Mouse (Mus musculus) adrenal gland, postnatal 25 days (tissue): ENCODE data around the gene Uhrf2. TPM values are rescaled to one million over a fixed set of nuclear protein-coding genes. Genes with fewer than 3 reads are reported as not detected.

Experiments
- DNase-seq: peaks from one replicate; pipeline ENCODE4 v3.0.0; 2021; ENCODE audit warnings: mixed read lengths
- total RNA-seq: library from RNA; stranded (reverse); gene quantifications from 2 replicates; pipeline ENCODE4 v1.2.3, GENCODE M21; 2021

Uhrf2 gene
- total RNA-seq, 1 experiment from 2014 or later, result 48.1 TPM

DNA sequence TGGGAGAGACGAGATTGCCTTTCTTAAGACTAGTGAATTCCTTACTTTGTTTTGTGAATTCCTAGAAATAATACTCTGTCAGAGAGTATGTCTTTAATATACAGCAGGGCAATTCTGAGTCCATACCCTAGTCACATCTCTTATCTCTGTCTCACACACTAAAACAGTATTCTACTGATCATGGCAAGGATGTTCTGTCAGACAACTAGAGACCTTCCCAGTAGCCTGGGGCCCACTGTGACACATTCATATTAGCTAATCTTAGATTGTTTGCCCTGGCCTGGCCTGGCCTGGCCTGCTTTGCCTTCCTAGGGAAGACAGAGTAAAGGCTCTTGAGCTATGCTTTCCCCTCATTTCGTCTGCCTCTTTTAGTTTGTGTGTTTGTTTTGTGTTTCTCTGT, 20.3 kb downstream of the Uhrf2 start:
- no peak for DNase-seq

DNA sequence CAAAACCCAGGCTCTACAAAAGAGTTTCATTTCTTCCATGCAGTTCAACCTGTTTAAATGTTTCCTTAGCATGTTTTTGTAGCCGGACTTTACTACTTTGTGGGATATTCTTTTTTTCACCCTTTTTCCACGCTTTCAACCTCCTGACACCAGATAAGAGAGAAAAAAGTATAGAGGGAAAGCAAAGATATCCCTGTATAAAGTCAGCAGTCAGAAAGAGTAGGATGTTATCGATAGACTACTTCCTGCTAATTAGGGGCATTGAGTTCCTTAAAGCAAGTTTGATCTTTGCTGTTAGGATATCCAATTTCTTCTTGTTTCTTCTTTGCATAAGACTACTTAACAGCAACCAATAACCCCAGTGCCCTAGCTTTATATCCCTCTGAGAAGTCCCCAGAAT, 21.2 kb downstream of the Uhrf2 start:
- DNase-seq, result no peak

DNA sequence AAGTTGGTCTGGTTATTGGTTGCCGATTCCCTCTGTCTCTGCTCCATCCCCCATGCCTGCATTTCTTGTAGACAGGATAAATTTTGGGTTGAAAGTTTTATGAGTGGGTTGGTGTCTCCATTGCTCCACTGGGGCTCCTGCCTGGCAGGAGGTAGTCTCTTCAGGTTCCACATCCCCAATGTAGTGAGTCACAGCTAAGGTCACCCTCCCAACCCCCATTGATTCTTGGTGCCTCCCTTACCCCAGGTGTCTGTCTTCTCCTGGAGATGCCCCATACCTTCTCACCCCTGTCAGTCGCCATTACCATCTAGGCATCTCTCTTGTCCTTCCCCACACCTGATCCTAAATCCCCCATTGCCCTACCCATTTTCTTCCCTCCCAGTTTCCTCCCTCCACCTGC, 23.9 kb downstream of the Uhrf2 start:
- DNase-seq, result no peak

DNA sequence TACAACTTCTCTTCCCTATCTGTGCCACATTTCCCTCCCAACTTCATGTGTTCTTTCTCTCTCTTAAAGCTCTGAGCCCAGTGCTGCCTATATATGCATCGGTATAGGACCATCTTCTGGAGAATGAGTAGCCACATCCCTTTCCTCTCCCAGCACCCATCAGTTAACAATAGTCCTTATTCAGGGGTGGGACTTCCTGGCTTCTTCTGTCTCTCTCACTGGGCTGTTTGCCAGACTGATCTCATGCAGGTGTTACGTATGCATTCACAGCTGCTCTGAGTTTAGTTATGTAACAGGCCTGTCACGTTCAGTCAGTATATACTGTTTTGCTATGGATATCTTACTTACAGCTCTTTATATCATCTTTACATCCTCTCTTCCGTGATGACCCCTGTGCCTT, 35.5 kb downstream of the Uhrf2 start:
- DNase-seq, result no peak

DNA sequence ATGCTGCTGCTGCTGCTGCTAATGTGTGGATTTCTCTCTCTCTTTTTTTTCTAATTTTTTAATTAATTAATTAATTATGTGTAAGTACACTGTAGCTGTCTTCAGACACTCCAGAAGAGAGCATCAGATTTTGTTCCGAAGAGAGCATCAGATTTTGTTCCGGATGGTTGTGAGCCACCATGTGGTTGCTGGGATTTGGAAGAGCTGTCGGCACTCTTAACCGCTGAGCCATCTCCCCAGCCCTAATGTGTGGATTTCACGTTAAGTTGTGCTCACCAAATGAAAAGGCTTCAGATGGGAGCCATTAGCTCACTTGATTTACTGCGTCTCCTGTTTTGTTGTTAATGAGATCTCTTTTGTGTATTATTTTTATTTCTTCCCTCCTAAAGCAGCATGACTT, 59.9 kb downstream of the Uhrf2 start:
- no peak for DNase-seq

DNA sequence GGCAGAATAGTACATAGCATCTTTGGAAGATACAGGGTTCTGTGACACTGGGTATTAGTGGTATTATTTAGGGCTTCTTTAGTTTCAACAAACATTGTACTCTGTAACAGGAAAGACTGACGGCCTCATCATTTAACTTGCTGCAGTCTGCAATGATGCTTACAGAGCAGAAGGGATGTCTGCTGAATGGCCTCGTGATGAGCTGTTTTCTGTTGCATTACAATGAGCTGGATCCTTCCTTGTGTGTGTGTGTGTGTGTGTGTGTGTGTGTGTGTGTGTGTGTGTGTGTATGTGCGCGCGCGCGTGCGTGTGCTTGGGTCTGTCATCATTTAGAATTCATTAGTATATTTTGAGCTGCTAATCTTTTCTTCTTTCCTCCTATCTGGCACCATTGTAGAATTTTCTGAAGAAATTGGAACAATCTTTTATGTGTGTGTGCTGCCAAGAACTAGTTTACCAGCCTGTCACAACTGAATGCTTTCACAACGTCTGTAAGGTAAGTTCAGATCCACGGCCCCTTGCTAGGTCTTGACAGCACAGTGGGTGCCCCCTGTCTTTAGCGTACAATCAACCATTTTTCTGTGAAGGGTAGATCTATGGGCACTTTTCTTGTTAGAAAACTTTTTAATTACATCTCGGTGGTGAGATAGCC, 61.5 kb downstream of the Uhrf2 start:
- no peak for DNase-seq

DNA sequence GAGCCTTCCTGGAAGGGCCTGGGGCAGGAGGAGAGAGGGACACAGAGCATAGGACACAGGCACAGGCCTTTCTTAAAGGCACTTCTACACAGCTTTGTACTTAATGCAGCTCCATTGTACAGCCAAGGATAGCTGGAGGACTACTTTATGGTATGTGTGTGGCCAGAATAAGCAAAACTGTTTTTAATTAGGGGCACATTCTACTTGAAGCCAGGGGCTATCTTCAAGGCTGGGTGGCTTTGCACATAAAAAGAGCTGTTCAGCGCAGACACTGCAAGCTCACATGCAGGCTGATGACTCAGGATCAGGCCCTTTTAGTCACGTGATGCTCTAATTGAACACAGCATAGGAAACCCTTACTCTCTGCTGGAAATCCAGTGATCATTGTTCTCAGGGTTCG, 65.9 kb downstream of the Uhrf2 start:
- no peak for DNase-seq

DNA sequence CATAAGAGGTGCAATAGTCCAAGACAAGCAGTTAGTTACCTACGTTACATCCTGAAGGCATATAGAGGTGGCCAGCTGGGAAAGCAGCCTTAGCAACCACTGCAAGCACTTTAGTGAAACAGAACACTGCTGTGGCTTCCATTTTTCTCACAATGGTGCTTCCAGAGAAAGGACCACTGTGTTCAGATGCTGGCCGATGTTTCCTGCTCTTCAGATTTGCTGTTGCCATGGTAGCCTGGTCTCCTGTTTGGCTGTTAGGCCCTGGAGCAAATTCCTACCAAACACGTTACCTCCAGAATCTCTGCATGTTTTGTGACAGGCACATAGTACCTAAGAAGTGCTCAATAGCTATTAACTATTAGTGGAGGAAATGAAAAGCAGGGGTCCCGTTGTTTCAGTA, 66.7 kb downstream of the Uhrf2 start:
- DNase-seq, result no peak

DNA sequence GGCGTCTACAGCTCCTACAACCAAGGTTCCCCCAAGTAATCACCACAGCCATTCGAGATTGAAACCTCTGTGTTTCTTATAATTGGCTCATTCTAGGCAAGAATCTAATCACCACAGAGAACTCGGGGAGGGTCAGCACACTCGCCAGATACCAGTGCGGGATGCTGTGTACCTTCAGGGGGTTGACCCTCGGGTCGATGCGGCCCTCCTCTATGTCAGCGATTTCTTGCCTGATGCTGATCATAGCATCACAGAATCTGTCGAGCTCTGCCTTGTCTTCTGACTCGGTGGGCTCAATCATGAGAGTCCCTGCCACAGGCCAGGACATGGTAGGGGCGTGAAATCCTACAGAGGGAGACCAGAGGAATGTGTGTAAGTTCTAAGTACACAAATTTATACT, 70.3 kb downstream of the Uhrf2 start:
- DNase-seq, result no peak

DNA sequence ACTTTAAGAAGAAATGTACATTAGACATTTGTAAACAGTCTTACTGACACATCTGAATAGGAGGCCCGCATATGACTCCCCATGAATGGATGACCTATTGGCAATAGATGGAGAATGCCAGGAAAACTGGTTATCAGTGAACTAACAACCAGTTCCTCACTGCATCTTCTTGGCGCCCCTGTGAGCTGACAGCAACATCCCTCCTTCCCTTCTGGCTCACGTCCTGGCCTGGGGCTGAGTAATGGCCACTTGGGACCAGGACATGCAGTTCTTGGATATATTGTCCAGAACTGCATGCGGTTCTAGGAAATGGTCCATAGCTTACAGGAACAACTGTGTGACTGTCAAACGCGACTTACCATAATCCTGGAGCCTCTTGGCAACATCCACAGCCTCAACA, 72.3 kb downstream of the Uhrf2 start:
- no peak for DNase-seq

DNA sequence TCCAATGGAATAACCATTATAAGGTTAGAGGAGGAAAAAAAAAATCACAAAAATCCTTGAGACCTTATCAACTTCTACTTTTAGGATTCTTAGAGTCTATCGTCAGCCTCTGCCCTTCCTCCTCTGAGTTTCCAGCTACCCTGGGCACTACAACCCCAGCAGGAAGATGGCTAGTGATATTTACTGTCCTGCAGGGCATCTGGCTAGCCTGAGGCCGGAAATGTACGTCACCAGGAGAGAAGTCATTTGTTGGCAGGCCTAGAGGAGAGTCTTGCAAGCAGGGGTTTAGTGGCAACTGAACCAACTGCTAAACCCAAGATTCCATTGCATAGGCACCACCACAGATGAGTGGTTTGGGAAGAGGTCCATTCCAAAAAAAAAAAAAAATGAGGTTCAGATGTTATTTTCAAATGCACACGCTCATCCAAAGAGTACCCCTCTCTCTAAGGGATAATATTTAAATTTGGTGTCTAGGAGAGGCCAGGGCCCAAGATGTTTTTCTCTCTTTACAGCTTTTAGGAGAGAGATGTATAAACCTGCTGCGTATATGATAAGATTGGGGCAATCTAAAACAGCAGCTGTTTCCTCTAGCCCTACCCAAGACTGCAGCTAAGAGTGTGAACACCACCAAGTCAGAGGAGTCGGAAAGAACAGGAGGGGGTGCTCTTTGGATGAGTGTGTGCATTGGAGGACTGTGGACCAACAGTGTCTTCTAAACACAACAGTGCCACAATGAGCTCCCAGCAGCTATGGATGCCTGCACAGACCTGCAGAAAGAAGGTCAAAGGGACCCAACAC, 74.9 kb downstream of the Uhrf2 start:
- DNase-seq, result no peak

DNA sequence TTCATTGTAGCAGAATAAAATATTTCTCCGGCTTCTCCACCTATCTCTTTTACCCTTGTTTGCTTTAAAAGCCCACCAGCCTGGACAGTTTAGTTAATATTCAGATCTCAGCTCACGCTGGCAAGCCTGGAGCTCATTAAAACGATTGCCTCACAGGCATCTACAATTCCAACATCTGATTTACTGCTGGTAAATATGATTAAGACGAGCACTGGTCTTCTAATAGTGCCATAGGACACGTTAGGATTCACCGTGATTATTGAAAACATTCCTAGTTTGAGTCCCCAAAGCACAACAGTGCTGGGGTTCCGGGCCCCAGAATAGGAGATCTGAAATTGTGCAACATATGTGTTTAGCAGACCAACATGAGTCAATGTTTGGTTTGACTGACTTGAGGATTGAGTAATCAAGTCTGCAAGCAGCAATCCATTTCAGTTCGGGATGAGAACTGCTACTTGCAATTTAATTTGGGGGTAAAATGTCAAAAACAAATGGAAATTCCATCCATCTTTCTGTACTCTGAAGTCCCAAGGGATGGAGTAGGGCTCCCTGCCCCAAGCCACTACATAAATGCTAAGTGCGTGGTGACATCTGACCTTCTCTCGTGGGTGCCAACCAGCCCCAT, 77.0 kb downstream of the Uhrf2 start:
- DNase-seq, result no peak

DNA sequence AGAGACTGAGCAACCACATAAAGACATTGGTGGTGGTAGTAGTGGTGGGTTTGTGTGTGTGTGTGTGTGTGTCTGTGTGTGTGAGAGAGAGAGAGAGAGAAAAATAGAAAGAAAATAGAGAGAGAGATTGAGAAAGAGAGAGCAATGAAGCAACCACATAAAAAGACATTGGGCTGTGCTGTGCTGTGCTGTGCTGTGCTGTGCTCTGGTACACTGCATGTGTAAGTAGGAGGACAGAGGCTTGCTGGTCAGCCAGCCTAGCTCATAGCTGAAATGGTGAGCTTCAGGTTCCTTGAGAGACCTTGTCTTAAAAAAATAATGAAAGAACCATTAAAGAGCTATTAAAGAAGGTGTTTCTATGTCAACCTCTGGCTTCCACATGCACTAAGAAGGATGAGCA, 78.3 kb downstream of the Uhrf2 start:
- DNase-seq, result no peak

DNA sequence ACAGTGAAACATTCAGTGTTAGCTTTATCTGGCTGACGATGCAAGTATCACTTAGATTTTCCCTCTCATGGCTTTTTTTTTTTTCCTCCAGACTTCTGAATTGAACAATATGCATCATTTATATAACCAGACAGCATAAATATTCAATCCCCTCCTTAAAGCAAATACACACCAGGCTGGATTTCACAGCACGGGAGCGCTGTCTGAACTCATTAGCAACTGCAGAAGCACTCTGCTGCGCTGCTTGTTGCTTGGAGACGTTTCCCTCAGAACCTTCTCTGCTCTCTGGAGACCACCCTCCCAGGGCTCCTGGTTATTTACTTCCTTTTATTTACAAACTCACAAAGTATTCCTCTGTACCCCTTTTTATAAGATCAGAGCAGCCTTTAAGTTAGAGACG, 78.8 kb downstream of the Uhrf2 start:
- no peak for DNase-seq

DNA sequence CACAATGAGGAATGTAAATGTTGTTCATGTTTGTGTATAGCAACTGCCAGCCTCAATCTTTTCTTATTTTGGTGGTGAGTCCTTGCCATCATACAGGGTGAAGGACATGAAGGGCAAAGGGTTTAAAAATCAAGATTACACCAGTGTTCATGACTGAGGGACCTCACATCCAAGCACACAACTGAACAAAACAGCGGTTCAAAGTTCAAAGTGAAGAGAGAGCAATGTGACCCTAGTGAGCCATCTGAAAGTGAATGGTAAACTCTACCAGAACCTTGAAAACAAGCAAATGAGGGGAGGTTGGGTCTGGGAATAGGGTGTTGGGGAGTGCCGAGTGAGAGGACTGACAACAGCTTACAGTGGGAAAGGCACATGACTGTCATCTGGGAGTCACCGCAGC, 81.1 kb downstream of the Uhrf2 start:
- no peak for DNase-seq

DNA sequence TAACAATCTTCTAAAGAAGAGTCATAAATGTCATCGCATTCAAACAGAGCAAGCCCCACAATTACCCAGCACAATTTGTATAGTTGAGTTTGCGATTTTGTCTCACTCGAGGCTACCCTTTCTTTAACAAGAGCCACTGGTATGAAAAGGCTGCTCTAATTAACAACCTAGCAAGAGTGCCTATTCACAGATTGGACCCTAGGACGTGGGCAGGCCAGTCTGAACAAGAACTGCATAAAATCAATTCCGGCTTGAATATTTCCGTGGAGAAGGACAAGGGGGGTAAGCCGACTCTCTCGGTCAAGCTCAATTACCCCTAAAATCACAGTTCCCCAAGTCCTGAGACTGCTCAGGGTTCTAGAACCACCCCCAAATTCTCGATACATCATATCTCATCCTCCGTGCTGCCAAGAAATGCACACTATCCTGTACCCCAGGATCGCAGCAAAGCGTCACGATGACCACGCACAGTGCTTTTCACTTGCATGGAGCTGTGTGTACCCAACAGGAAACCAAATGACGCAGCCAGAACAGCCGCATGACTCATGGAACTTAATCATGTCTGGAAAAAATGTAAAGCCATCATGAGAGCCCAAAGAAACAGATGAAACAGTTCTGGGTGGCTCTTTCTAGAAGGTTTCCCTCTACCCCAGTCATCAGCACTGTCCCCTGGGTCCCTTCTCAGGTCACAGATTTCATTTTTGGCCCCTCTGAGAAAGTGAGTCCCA, 82.8 kb downstream of the Uhrf2 start:
- no peak for DNase-seq

DNA sequence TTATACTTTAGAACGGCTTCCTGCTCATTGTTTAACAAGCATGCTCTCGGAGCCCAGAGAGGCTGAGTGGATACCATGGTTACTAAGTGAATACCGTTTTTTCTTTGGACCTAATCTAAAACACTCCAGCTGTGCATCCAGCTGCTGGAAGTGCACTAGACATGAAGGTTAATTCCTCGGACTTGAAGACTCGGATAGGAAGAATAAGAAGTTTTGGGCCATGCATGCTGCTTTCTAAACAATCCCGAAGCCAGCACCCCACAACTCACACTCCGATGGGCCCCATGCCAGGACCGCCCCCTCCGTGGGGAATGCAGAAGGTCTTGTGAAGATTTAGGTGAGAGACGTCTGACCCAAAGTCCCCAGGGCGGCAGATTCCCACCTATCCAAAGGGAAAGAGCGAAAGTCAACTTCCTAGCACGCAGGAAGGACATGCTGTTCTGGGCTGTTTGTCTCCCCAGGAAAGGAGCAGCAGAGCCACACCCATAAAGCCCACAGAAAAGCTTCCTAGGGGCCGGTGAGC, 84.7 kb downstream of the Uhrf2 start:
- no peak for DNase-seq

DNA sequence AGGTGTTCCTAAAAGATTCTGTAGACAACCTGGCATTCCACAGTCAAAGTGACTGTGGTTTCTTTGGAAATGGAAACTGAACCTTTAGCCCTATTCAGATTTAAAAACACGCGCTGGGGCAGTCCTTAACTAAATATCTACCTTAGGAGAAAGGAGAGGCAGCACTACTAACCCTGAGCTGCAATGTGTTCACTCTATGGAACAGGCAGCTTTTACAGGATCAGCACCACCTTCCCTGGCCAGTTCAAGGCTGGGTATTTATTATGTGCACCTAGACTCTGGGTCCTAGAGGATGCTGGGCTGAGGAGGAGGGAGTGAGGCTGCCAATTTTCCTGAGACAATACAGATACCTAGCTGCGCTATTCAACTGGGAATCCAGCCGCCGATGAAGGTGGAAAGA, 85.3 kb downstream of the Uhrf2 start:
- DNase-seq, result no peak

DNA sequence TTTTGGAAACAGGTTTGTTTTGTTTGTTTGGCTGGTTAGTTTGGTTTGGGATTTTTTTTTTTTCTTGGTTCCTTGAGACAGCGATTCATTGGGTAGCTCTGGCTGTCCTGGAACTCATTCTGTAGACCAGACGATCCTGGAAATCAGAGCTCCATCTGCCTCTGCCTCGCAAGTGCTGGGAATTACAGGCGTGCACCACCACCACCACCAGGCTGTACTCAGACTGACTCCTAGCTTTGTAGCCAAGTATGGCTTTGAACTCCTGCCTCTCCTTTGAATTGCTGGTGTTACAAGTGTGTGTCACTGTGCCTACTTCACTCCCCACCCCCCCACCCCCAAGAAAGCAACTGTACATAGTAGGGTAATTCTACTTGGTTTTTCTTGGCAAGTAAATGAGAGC, 86.9 kb downstream of the Uhrf2 start:
- DNase-seq, result no peak

DNA sequence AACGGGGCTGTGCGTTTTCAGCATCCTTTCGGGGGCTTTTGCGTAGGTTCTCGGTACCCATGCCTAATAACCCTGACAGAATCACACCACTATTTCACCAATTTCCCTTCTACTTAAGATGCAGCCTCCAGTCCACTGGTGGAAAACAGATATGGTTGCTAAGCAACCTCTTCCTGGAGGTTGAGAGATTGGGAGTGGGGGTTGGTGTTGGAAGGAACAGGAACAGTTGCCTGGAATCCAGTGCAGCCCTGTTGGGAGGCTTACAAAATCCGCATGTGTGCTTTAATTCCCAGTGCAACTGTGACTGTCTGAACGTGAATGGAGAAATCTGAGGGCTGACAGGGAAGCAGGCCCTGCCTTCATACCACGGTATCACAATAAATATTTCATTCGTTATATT, 87.5 kb downstream of the Uhrf2 start:
- DNase-seq, result no peak

DNA sequence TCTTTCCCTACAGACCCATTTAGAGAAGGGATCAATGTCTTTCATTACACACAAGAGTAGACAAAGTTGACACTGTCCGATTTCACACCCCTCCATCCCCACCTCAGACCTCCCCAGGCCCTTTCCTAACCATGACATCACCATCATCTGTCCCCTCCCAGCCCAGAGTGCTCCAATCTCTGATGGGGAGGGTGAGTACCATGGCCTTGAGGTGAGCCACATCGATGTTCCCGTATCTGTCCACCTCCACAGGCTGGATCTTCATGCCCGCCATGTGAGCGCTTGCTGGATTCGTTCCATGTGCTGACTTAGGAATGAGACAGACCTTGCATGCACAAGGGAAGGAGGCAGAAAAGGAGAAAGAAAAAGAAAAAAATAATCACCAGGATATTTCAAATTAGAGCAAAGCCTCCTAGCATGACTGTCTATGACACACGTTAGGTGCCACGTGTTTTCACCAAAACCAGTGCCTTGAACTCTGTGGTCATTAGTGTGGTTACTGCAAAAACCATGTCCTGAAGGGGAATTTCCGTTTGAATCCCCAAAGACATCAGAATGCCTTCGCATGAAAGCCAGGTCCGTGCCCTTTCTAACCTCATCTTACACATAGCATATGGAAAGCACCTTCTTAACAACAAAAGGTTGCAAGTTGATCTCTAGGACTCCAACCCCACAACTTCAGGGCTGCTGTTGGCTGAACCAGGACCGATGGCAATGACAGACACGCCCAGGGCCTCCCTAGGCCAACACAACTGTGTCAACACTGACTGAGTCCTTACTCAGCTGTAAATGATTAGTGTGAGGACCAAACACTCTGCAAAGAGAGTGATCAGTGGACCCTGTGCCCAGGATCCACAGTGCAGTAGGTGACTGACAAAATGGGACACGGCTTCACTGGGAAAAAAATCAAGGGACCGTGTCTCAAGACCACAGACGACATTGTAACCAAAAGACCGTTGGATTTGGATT, 88.3 kb downstream of the Uhrf2 start:
- no peak for DNase-seq
